Mouse (Mus musculus) layer of hippocampus, adult 9-10 months (tissue): Measurements from ENCODE around the gene Zfand3.

ENCODE experiments used
- DNase-seq: peaks from one replicate; pipeline ENCODE4 v3.0.0; 2022; ENCODE audit warnings: low spot score

Gene Zfand3

DNA sequence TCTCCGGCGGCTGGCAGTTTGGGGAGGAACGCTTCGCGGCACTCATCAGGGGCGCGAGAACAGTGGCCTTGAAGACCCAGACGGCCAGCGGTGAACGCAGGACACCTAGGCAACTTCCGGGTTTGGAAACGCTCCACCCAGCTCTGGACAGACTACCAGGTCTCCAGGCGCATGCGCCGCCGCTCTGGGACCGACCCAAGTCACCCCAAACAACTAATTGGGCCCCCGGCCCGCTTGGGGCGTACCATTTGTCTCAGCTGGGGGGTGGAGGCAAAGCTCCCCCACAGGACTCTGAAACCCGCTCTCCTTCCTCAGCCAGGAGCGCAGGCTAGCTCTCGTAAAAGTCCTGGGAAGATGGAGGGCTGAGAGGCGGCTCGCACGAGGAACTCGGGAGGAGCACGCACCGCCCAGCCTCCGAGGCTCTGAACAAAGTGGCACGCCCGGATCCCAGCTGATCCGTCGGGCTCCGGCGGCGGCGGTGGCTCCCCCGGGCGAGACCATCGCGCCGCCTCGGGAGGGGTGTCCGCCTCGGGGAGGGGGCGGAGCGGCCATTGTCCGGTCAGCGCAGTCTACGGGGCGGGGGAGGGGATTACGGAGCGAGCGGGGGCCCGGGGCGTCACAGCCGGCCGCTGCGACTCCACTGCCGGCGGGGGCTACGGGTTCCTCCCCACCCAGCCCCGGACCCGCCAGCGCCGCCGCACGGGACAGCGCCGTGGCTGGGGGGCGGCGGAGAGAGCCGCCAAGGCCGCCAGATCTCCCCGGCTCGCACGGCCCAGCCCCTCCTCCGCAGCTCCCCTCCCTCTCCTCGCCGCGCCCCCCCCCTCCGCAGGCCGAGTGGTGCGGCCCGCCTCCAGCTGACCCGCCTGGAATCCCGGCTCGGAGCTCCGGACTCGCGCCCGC, at the start of gene Zfand3:
Gene Zfand3, plus strand, starts transcription at position 531 of the 900 bp plus-strand sequence.
- DNase-seq: peak; percentile 83

- DNase-seq: no peak
Measured at GRCm38 (mm10) chr17:29955880-29956279, 48.7 kb upstream of the Zfand3 start.

DNA sequence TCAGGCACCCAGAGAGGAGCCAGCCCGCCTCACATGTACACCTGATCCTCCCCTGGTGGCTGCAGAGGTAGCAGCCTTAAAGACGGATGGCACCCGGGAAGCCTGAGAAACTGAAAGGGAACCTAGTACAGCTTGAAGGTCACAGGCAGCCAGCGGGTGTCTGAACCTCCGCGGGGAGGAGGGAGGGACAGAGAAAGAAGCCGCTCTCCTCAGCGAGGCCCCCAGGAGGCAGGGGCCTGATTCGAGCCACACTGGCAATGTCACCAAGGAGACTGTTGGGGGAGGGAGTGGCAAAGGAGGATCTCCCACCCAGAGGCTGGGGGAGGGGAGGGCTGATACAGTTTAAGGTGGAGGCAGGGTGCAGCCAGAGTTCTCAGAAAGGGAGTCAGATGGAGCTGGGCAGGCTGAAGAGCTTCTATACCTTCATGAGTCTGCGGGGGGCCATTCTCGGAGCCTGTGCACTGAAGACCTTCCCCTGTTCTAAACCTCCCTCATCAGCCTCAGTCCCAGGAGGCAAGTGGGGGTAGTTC, 40.7 kb upstream of the Zfand3 start:
- DNase-seq: no peak

- DNase-seq: no peak
Measured at GRCm38 (mm10) chr17:29965506-29965905, 39.0 kb upstream of the Zfand3 start.

DNA sequence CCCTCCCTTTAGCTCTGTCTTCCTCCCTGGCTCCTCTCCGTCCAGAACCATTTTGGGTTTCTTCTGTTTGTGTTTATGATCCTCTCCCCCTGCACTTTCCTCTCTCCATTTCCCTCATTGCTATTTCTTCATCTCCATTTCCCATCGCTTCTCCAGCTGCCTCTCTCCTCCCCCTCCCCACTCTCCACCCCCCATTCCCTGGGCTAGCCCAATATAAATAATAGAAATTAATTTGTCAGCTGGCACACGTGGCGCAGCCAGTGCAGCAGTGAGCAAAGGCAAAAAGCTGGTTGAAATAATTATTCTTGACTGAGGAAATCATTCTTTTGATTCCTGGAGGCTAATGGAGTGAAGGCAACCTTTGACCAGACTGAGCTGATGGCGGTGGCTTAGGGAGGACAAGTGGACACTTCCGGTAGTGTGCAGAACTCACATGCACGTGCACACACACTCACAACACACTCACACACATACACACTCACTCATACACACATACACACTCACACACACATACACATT, 34.4 kb upstream of the Zfand3 start, which contains the start of gene Mdga1:
Gene Mdga1, minus strand, starts transcription at position 51 of the 519 bp plus-strand sequence.
- no peak for DNase-seq

DNA sequence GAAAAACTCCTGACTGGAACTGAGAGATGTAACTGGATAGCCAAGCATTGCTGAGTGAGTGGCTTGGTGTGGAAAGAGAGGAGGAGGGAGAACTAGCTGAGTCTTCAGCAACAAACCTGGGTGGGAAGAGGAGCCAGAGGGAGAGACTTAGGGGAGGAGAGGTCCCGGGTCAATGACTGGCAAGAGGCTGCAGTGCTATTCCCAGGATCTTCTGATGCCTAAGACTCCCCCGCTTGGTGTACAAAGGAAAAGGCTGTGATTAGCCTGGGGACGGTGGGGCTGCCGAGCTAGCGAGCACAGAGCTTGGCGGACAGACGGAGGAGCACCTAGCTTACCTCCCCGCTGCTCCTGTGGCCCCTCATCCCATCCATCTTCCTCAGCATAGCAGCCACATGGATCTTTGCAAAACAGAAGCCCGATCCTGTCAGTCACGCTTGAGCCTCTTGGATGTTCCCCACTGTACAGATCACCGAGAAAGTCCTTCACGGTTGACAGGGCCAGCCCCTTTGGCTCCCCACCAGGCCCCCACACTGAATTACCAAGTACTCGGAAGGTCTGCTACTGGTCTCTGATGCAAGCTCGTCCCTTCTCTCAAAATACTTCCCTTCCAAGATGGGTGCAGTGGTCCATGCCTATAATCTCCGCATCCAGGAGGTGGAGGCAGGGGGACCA, 32.6 kb upstream of the Zfand3 start:
- DNase-seq: no peak

DNA sequence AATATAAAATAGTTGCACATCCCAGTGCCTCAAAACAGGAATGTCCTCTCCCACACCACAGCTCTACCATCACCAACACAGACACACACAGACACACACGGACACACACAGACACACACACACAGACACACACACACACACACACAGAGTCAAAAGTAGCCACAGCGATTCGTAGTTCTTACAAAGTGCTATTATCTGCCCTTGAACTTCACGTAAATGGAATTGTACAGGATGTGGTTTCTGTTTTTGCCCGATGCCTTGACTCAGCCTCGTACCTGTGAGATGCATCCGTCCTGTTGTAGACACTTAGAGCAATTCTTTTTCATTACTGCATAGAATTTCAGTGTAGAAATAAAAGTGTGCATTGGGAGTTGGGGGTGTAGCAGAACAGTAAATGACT, 31.3 kb upstream of the Zfand3 start:
- no peak for DNase-seq

- peak; percentile 68 for DNase-seq
Measured at GRCm38 (mm10) chr17:29975731-29976130, 28.8 kb upstream of the Zfand3 start.

DNA sequence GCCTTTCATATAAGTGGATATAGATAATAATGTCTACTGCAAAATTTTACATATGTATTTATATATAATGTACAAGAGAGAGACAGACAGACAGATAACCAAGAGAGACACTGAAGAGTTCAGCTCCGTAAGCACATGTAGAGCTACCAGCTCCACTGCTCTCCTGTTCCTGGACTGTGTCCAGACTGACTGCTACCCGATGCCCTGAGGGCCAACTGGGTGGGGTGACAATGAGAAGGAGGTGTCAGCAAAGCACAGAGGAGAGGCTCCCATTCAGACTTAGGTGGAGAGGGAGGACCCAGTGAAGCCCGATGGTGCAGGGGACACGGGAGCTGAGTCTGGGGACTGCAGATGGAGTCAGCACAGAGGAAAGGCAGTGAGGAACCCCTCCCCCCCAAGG, 25.5 kb upstream of the Zfand3 start:
- DNase-seq: no peak

- DNase-seq: no peak
Measured at GRCm38 (mm10) chr17:29979841-29980240, 24.7 kb upstream of the Zfand3 start.

DNA sequence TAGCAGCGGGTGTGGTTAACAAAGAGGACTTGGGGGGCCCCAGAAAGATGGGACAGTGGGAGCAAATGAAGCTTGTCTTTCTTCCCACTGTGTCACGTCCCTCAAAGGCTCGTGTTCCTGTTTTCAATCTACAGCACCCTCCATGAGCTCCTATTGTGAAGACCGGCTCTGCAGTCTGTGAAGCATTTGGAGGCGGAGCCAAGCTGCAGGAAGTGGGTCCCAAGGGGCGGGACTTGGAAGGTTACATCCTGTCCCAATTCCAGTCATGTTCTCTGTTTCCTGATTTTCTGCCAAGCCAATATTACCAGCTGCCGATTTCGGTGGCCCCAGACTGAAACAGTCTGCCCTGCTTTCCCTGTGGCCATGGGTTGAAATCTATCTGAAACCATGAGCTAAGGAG, 23.0 kb upstream of the Zfand3 start:
- no peak for DNase-seq

- no peak for DNase-seq
Measured at GRCm38 (mm10) chr17:29983190-29983589, 21.3 kb upstream of the Zfand3 start.

GRCm38 (mm10) chr17:29984931-29985330, 19.6 kb upstream of the Zfand3 start:
- peak; percentile 32 for DNase-seq

DNA sequence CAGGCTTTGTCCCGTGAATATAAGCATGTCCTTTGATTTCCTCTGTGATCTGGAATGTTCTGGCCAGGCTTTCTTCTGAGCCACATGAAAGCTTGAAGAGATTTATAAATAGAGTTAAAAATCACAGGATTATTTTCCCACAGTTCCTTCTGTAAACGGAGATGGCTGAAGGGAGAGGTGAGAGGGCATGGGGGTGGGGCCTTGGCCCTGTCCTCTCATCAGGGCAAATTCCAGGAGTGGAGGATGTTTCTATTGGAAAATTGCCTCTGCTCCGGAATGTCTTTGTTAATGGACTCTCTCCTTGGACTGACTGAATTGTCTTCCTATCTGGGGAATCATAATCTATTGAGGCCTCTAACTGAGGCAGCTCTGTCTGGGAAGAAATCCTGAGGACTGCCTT, 19.0 kb upstream of the Zfand3 start:
- DNase-seq: no peak

GRCm38 (mm10) chr17:29988141-29988540, 16.4 kb upstream of the Zfand3 start:
- DNase-seq: no peak

GRCm38 (mm10) chr17:29989653-29990052, 14.9 kb upstream of the Zfand3 start:
- DNase-seq: no peak

GRCm38 (mm10) chr17:29990136-29990535, 14.4 kb upstream of the Zfand3 start:
- no peak for DNase-seq

DNA sequence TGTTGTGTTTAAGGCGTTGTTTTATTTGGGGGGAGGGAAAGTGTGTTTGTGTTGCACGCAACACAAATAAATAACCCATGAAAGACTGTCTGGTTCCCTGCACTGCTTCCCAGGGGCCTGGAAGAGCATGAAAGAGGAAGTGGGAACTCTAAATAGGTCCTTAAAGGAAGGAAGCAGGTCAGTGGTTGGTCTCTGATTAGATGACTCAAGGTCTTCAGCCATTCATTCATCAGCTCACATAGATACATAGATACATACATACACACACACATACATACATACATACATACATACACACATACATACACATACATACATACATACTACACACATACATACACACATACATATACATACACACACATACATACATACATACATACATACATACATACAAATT, 13.7 kb upstream of the Zfand3 start:
- DNase-seq: no peak

DNA sequence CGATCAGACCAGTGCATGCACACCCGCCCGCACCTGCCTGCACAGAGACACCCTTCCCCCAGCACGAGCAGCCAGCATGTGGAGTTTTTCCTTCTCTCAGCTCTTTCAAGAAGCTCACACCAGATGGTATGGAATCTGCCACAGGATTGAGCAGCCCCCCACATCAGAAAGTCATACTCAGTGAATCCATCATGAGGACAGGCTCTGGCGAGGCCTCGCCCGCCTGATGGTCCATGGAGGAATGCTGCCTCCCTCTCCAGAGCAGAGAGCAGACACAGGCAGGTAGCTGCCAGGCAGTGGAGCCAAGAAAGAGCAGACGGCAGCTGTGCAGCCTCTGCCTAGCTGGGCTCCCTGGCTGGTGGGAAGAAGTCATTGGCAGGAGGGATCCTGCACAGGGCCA, 11.0 kb upstream of the Zfand3 start:
- DNase-seq: peak; percentile 31

GRCm38 (mm10) chr17:29994011-29994410, 10.5 kb upstream of the Zfand3 start:
- no peak for DNase-seq

- no peak for DNase-seq
Measured at GRCm38 (mm10) chr17:29994459-29994858, 10.1 kb upstream of the Zfand3 start.

DNA sequence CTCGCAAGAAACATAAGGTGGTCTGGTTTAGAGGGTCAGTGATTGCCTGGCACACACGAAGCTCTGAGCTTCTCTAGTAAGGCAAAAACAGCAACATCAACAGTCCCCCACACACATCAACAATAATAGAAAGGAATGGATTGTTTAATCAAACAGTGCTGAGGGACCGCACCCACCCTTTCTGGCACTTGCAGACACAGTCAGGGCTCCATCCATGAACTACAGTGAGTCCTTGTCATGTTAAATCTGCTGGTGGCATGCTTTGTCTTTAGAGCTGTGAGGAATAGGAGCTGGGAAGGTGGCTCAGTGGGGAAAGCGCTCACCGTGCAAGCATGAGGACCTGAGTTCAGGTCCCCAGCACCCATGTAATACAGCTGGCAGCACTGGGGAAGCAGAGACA, 8.5 kb upstream of the Zfand3 start:
- DNase-seq: no peak

GRCm38 (mm10) chr17:29997726-29998125, 6.8 kb upstream of the Zfand3 start:
- no peak for DNase-seq
